Mouse (Mus musculus): ENCODE measurements around the gene Slc35a2.
"Not testable (repeated sequence)": the region's sequence is repeated elsewhere in the genome, so short reads cannot be mapped to it uniquely, and the experiment has no call there.

Gene Slc35a2

GRCm38 (mm10) chrX:7907735-7908134 is 23.9 kb downstream of the Slc35a2 start, which contains the start of gene Gm10491:
Gene Gm10491 (minus strand): TSS chrX:7907835.
- DNase-seq (ENCODE audit: low spot score), result no peak

- DNase-seq (ENCODE audit: low spot score), result not testable (repeated sequence)
Observed at GRCm38 (mm10) chrX:7909242-7909641, 25.4 kb downstream of the Slc35a2 start, which contains the start of gene Gm10490. Gene Gm10490 (plus strand): TSS chrX:7909542.

- DNase-seq (ENCODE audit: low spot score), result no peak
Observed at GRCm38 (mm10) chrX:7910473-7910872, 26.6 kb downstream of the Slc35a2 start.

GRCm38 (mm10) chrX:7915669-7916068 is 31.8 kb downstream of the Slc35a2 start:
- DNase-seq (ENCODE audit: low spot score), result not testable (repeated sequence)

DNA sequence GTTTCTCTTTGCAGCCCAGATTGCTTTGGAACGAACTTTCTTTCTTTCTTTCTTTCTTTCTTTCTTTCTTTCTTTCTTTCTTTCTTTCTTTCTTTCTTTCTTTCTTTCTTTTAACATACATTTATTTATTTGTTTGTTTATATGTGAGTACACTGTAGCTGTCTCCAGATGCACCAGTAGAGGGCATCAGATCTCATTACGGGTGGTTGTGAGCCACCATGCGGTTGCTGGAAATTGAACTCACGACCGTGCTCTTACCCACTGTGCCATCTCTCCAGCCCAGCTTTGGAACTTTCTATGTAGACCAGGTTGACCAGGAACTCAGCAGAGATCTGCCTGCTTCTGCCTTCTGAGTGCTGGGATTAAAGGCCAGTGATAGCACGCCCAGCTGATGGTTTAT is 34.1 kb downstream of the Slc35a2 start:
- not testable (repeated sequence) for DNase-seq (ENCODE audit: low spot score)

DNA sequence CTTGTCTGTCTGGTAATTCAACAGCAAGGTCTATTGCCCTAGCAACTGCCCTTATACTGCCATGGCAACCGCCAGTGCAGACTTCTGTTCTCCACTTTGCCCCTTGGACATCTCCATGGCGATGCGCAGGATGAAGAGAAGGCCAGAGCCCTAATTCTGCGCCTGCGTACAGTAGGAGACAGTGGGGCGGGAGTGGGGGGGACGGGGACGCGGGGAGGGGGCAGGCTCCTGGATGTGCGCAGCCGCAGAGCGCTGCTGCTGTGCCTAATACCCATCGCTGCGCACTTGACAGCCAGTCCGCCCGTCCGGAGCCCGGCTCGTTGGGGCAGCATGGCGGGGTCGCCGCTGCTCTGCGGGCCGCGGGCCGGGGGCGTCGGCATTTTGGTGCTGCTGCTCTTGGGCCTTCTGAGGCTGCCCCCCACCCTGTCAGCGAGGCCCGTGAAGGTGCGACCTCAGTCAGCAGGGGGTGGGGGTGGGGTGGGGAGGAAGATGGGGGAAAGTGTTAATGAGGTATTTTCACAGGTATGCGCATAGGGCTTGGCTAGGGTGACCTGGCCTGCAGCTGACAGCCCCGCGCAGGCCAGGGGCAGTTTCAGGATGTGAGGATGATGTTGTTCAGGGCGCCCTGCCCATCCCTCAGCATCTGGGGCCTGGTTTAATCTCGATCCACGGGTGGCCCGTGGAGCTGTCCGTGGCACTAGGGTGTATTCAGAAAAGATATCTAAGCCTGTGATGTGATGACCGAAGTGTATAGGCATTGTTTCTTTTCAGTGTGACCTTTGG is 36.0 kb downstream of the Slc35a2 start, which contains the start of gene Pcsk1n:
Gene Pcsk1n, plus strand, starts transcription at position 222 of the 783 bp plus-strand sequence.
- DNase-seq (ENCODE audit: low spot score), result no peak

GRCm38 (mm10) chrX:7922032-7922431 is 38.2 kb downstream of the Slc35a2 start:
- no peak for DNase-seq (ENCODE audit: low spot score)

DNA sequence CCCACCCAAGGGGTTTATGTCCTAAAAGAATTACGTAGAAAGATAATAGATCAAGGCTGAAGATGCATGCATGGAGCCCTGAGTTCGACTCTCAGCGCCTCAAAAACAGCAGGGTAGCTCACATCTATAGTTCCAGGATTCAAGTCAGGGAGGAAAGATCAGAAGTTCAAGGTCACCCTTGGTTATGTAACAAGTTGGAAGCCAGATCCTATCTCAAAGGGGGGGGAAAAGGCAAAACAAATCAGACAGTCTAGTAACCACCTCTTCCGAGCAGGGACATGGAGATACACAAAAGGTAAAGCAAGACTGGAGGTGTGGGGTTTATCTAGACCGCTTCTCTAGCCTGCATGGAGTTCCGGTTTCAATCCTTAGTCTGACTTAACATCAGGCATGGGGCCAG is 42.4 kb downstream of the Slc35a2 start:
- no peak for DNase-seq (ENCODE audit: low spot score)

DNA sequence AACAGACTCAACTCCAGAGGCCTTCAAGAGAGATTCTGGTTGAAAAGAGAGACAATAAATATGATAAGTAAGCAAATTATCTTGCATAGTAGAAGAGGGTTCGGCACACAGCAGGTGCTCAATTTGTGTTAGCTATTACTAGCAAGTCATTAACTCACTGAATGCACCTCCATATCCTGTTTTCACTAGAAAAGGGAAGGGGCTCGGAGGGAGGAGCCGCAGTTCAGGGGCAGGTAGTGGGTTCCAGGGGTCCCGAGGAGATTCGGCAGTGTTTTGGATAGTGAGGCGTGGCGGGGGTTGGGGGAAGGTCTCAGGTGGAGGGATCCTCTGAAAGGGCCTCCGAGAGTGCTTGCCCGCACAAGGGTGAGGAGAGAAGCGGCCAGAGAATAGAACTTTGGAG is 43.3 kb downstream of the Slc35a2 start:
- no peak for DNase-seq (ENCODE audit: low spot score)

DNA sequence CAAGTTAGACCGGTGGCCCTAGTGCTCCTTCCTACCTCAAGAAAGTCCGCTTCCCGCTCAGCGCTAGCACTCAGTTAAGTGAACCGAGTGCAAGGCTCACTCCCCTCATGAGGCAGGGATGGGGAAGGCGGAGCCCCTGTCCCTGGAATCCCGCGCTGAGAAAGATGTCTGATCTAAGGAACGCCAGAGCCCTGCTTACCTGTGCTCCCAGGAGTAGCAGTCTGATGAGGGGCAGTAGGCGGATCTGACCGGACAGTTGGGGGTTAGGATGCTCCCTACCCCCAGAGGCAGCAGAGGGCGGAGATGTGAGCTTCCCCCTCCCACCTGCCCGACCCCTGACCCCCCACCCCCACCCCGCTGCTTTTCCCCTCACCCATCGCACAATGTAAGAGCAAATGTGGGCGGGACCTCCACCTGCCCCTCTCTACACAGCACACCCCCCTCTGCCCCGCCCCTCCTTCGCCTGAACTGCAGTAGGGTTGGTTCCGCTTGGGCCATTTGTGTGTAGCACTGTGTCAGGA is 44.5 kb downstream of the Slc35a2 start, which contains the start of gene Eras:
Gene Eras, minus strand, starts transcription at position 338 of the 521 bp plus-strand sequence.
- DNase-seq (ENCODE audit: low spot score), result no peak

- DNase-seq (ENCODE audit: low spot score), result no peak
Observed at GRCm38 (mm10) chrX:7936874-7937273, 53.0 kb downstream of the Slc35a2 start.

GRCm38 (mm10) chrX:7937667-7938066 is 53.8 kb downstream of the Slc35a2 start:
- no peak for DNase-seq (ENCODE audit: low spot score)
